Mouse (Mus musculus) hindbrain, postnatal 0 days (tissue): Measurements from ENCODE around the gene Ppard. TPM values are rescaled to one million over a fixed set of nuclear protein-coding genes. Genes with fewer than 3 reads are reported as not detected.

Experiments
- ATAC-seq: fragments of 200-750 bp; cut with Nextera tagmentation; 2 replicates; pipeline ENCODE4 v1.8.0; 2017; ENCODE audit warnings: mild to moderate bottlenecking, moderate TSS enrichment, moderate library complexity
- DNase-seq: peaks from one replicate; pipeline ENCODE4 v3.0.0-alpha.2; 2015; ENCODE audit warnings: low spot score
- H3K27ac ChIP-seq: fragments of 300-500 bp; sonication (generic); 2 replicates; pipeline ENCODE4 v1.5.1; 2014; ENCODE audit warnings: mild to moderate bottlenecking
- H3K27me3 ChIP-seq: fragments of 300-500 bp; sonication (generic); 2 replicates; pipeline ENCODE4 v1.6.1; 2014; ENCODE audit warnings: low read length, mixed read lengths; ENCODE audit not compliant: insufficient read depth
- H3K36me3 ChIP-seq: fragments of 300-500 bp; sonication (generic); 2 replicates; pipeline ENCODE4 v1.6.1; 2014; ENCODE audit warnings: low read length, mixed read lengths; ENCODE audit not compliant: insufficient read depth
- H3K4me1 ChIP-seq: fragments of 300-500 bp; sonication (generic); 2 replicates; pipeline ENCODE4 v1.6.1; 2014; ENCODE audit warnings: antibody characterized with exemption, low read length, mixed read lengths; ENCODE audit not compliant: insufficient read depth
- H3K4me2 ChIP-seq: fragments of 300-500 bp; sonication (generic); 2 replicates; pipeline ENCODE4 v1.6.1; 2014; ENCODE audit warnings: low read depth, mild to moderate bottlenecking, low read length, moderate library complexity, mixed read lengths
- H3K4me3 ChIP-seq: fragments of 300-500 bp; sonication (generic); 2 replicates; pipeline ENCODE4 v1.5.1; 2014; ENCODE audit warnings: low read length
- H3K9ac ChIP-seq: fragments of 300-500 bp; sonication (generic); replicated peaks from 2 replicates; pipeline ENCODE4 v1.6.1; 2014; ENCODE audit warnings: mild to moderate bottlenecking, low read length, moderate library complexity, mixed read lengths
- H3K9me3 ChIP-seq: fragments of 300-500 bp; sonication (generic); 2 replicates; pipeline ENCODE4 v1.6.1; 2016; ENCODE audit warnings: low read length, mixed read lengths
- CTCF ChIP-seq: IDR thresholded peaks from 2 replicates; pipeline ENCODE4 v1.5.1; 2016; ENCODE audit warnings: antibody characterized with exemption, control low read depth, low read depth
- WGBS: fragments of 180-500 bp; shearing (Covaris S2); extraction: QIAGEN DNeasy Blood & Tissue Kit; methylation state at CpG from one replicate; pipeline ENCODE4 v1.1.7; 2014; 5-methylcytosine and 5-hydroxymethylcytosine counted together
- polyA plus RNA-seq: library from polyadenylated mRNA; unstranded; fragments of >200 nt; fragmentation: Nextera tagmentation; extraction: Ambion mirVana; gene quantifications from 2 replicates; pipeline ENCODE4 v1.2.1, GENCODE M21; 2015
- total RNA-seq: library from RNA; depleted of rRNA; stranded (reverse); fragments of >200 nt; gene quantifications from 2 replicates; pipeline ENCODE4 v1.2.3, GENCODE M21; 2014

Gene Ppard
- total and polyA plus RNA-seq, 2 experiments from 2014 or later: 1.7 to 16.4 TPM

DNA sequence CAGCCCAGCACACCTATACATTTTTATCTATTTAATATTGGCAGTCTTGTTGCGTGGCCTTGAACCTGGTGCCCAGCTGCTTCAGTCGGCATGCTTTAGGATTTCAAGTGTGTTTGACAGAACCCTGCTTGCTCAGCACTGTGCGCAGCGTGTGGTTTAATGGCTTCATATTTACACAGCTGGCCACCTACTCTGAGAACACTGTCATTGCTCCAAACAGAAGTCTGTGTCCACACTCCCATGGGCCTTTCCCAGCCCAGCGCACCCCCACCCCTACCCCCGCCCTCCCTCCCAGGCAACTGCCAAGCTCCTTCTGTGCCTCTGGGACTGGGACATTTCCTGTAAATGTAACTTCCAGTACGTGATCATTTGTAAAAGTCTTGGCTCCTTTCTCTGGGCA lies 20.7 kb downstream of the Ppard start:
- ATAC-seq (no peak), DNase-seq (no peak)
- no peak overlapping the region for H3K27ac ChIP-seq
- H3K27me3 ChIP-seq: no peaks in the 10 kb centered on the region
- H3K9me3 ChIP-seq: no peaks in the 10 kb centered on the region
- no peak overlapping the region for H3K4me3 ChIP-seq
- H3K9ac ChIP-seq: no peak overlapping the region
- 72% methylated on average over 7 of the region's 7 CpGs for WGBS
- peaks cover 8% of the 10 kb centered on the region for H3K4me1 ChIP-seq
- H3K4me2 ChIP-seq: no peak overlapping the region
- no peaks in the 10 kb centered on the region for H3K36me3 ChIP-seq
- no peak for TF ChIP-seq CTCF

DNA sequence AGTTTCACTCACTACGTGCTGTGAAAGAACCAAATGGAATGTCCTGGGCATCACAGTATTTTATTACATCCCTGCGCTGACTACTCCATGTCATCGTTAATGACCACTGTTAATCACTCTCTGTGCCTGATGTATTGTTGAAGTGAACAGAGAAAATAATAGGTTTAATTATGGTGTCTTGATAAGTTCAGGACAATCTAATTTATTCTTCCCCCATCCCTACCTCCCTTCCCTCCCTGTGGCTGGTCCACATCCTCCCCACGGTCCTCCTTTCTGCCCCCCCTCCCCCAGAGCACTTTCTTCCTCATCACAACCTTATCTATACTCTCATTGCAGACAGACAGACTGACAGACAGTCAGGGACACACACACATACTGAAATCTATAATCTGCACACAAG lies 22.3 kb downstream of the Ppard start:
- ATAC-seq (no peak), DNase-seq (no peak)
- H3K27ac ChIP-seq: no peak overlapping the region
- no peak overlapping the region for H3K4me3 ChIP-seq
- no peaks in the 10 kb centered on the region for H3K9me3 ChIP-seq
- H3K27me3 ChIP-seq: no peaks in the 10 kb centered on the region
- peaks cover 8% of the 10 kb centered on the region for H3K4me1 ChIP-seq
- H3K4me2 ChIP-seq: no peak overlapping the region
- no peak for TF ChIP-seq CTCF
- H3K36me3 ChIP-seq: no peaks in the 10 kb centered on the region
- WGBS: 67% methylated on average over 4 of the region's 4 CpGs
- no peak overlapping the region for H3K9ac ChIP-seq

DNA sequence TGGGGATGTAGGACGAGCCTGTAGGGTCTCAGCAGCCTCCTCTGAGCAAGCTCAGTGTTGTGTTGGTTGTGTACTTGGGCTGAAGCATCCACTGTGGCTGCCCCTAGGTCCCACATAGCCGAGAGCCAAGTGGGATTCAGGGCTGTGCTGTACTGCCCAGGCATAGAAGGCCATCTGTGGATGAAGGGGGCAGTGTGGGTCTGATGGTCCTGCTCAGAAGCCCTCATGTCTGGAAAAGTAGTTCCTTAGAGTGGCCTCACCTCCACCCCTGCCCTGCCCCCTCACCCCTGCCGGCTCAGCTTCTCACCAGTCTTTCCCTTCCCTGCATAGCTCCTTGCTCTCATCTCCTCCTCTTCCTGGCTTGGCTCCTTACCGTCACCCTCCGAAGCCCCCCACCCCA lies 23.2 kb downstream of the Ppard start:
- Histone ChIP-seq H3K4me1 (peaks cover 8% of the 10 kb centered on the region), H3K27me3 (no peaks in the 10 kb centered on the region), H3K27ac (peak overlapping the region; percentile 22; the same call in 1 of the 2 replicates), H3K36me3 (no peaks in the 10 kb centered on the region), H3K4me2 (no peak overlapping the region), H3K9me3 (no peaks in the 10 kb centered on the region), H3K4me3 (no peak overlapping the region), H3K9ac (no peak overlapping the region)
- no peak for TF ChIP-seq CTCF
- no peak for ATAC-seq
- no peak for DNase-seq
- WGBS: 40% methylated on average over 5 of the region's 5 CpGs

DNA sequence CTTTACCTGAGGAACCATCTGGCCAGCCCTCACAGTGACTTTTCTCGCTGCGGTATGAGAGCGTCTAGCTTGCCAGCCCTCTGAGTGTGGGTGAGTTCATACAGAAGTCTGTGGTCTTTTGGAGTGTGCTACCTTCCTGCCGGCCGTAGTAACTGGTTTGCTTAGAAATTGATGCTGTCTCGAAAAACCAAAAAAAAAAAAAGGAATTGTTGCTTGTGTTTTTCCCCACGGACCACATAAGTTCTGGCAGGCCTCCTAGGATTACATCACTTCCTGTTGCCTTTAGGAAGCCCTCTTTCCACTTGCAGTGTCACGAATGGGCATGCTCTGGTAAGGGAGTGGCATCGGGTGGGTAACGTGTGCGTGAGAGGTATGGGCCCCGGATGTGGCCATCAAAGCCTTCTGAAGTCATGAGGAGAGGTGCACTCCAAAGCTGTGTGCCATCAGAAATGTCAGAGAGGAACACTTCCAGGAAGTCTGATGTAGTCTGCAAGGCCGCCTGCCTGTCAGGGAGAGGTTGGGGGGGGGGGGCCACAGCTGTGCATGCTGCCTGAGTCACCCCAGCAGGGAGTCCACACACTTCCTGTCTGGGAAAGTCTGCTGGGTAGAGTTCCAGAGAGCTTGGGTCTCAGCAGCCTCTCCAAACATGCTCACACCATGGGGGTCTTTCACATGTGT lies 24.3 kb downstream of the Ppard start:
- Histone ChIP-seq H3K27me3 (no peaks in the 10 kb centered on the region), H3K36me3 (no peaks in the 10 kb centered on the region), H3K9ac (no peak overlapping the region), H3K4me2 (no peak overlapping the region), H3K9me3 (no peaks in the 10 kb centered on the region), H3K4me1 (peaks cover 8% of the 10 kb centered on the region), H3K4me3 (no peak overlapping the region), H3K27ac (peak overlapping the region; percentile 22; the same call in 1 of the 2 replicates)
- ATAC-seq: no peak
- DNase-seq: no peak
- 64% methylated on average over 13 of the region's 13 CpGs for WGBS
- no peak for TF ChIP-seq CTCF

- no peak for TF ChIP-seq CTCF
- Histone ChIP-seq H3K9ac (no peak overlapping the region), H3K27ac (no peak overlapping the region), H3K4me1 (peaks cover 5% of the 10 kb centered on the region; the same call in 1 of the 2 replicates), H3K27me3 (no peaks in the 10 kb centered on the region), H3K4me2 (no peak overlapping the region), H3K36me3 (no peaks in the 10 kb centered on the region), H3K4me3 (no peak overlapping the region), H3K9me3 (no peaks in the 10 kb centered on the region)
- 82% methylated on average over 9 of the region's 9 CpGs for WGBS
- no peak for DNase-seq
- ATAC-seq: no peak
These were observed 25.8 kb downstream of the Ppard start for GRCm38 (mm10) chr17:28258325-28258724.

GRCm38 (mm10) chr17:28259890-28260542 lies 27.5 kb downstream of the Ppard start:
- Histone ChIP-seq H3K9me3 (no peaks in the 10 kb centered on the region), H3K4me1 (peaks cover 5% of the 10 kb centered on the region; the same call in 1 of the 2 replicates), H3K4me2 (no peak overlapping the region), H3K9ac (no peak overlapping the region), H3K4me3 (no peak overlapping the region), H3K27ac (no peak overlapping the region), H3K27me3 (no peaks in the 10 kb centered on the region), H3K36me3 (no peaks in the 10 kb centered on the region)
- 76% methylated on average over 16 of the region's 16 CpGs for WGBS
- DNase-seq (no peak), ATAC-seq (no peak)
- peak; percentile 52 for TF ChIP-seq CTCF

- no peaks in the 10 kb centered on the region for H3K9me3 ChIP-seq
- no peak for TF ChIP-seq CTCF
- no peaks in the 10 kb centered on the region for H3K27me3 ChIP-seq
- ATAC-seq (no peak), DNase-seq (no peak)
- no peak overlapping the region for H3K9ac ChIP-seq
- no peak overlapping the region for H3K4me2 ChIP-seq
- no peak overlapping the region for H3K27ac ChIP-seq
- no peak overlapping the region for H3K4me3 ChIP-seq
- 90% methylated on average over 9 of the region's 9 CpGs for WGBS
- H3K36me3 ChIP-seq: no peaks in the 10 kb centered on the region
- peaks cover 5% of the 10 kb centered on the region; the same call in 1 of the 2 replicates for H3K4me1 ChIP-seq
These were observed 28.0 kb downstream of the Ppard start for GRCm38 (mm10) chr17:28260543-28260909.
